Comparison of ENCODE assay signal across 18 mouse cellular contexts in genomic region chr2:157342328-157342926, GRCm38 (mm10). TPM values are rescaled to one million over a fixed set of nuclear protein-coding genes. Genes with fewer than 3 reads are reported as not detected.
DNase-seq lines count a peak whose midpoint lies in the region; ATAC-seq and TF ChIP-seq lines count a peak whose summit lies in the region.
"Had no signal": no experiment of that assay in that cellular context is flagged by ENCODE, and none has a peak within 500 bp of the region (broad histone marks: within the 10 kb centered on the region; RNA-seq: fewer than 3 reads in every experiment).

No protein-coding gene starts in this region.

- no peaks in the 10 kb centered on the region for H3K36me3 ChIP-seq in stomach, embryonic 16.5 days (ENCODE audit: control insufficient read depth, insufficient read depth, low read length)
- H3K36me3 ChIP-seq in stomach, postnatal 0 days (ENCODE audit: control insufficient read depth, insufficient read depth, low read length), result no peaks in the 10 kb centered on the region
- H3K36me3 ChIP-seq in hindbrain, embryonic 12.5 days, result no peaks in the 10 kb centered on the region
- H3K36me3 ChIP-seq in midbrain, embryonic 12.5 days, result no peaks in the 10 kb centered on the region
- H3K36me3 ChIP-seq in intestine, embryonic 16.5 days (ENCODE audit: control insufficient read depth, insufficient read depth, low read length), result no peaks in the 10 kb centered on the region

- TF ChIP-seq CTCF in stomach, postnatal 0 days (IDR thresholded peaks at IDR 0.05; ENCODE audit: low read depth), result no peak

- H3K4me3 ChIP-seq in stomach, embryonic 16.5 days (replicated peaks; ENCODE audit: low read length), result no peak overlapping the region
- H3K4me3 ChIP-seq in stomach, postnatal 0 days (ENCODE audit: low read depth, low read length), result no peak overlapping the region
- H3K4me3 ChIP-seq in hindbrain, embryonic 12.5 days, result no peak overlapping the region
- no peak overlapping the region for H3K4me3 ChIP-seq in midbrain, embryonic 12.5 days
- no peak overlapping the region for H3K4me3 ChIP-seq in intestine, embryonic 16.5 days (ENCODE audit: low read length)

- 0 out of 2 replicates have a peak, but pooled peaks cover 14% of the 10 kb centered on the region for H3K4me1 ChIP-seq in stomach, embryonic 16.5 days (ENCODE audit: control insufficient read depth, insufficient read depth, low read length)
- no peaks in the 10 kb centered on the region for H3K4me1 ChIP-seq in stomach, postnatal 0 days (replicated peaks; ENCODE audit: control insufficient read depth, insufficient read depth)
- peaks cover 43% of the 10 kb centered on the region for H3K4me1 ChIP-seq in hindbrain, embryonic 12.5 days
- peaks cover 56% of the 10 kb centered on the region for H3K4me1 ChIP-seq in midbrain, embryonic 12.5 days
- H3K4me1 ChIP-seq in intestine, embryonic 16.5 days (ENCODE audit: control insufficient read depth, insufficient read depth, low read length), result peaks cover 10% of the 10 kb centered on the region

- WGBS in stomach, embryonic 16.5 days, result 58% methylated on average over 5 of the region's 5 CpGs
- WGBS in stomach, postnatal 0 days, result 58% methylated on average over 5 of the region's 5 CpGs
- 38% methylated on average over 5 of the region's 5 CpGs for WGBS in hindbrain, embryonic 12.5 days
- 30% methylated on average over 5 of the region's 5 CpGs for WGBS in midbrain, embryonic 12.5 days
- WGBS in intestine, embryonic 16.5 days, result 57% methylated on average over 5 of the region's 5 CpGs

- H3K27ac ChIP-seq in stomach, embryonic 16.5 days (ENCODE audit: low read length), result no peak overlapping the region
- H3K27ac ChIP-seq in stomach, postnatal 0 days (replicated peaks), result no peak overlapping the region
- H3K27ac ChIP-seq in hindbrain, embryonic 12.5 days, result peak overlapping the region; percentile 91
- H3K27ac ChIP-seq in midbrain, embryonic 12.5 days (replicated peaks), result peak overlapping the region; percentile 93
- H3K27ac ChIP-seq in intestine, embryonic 16.5 days (ENCODE audit: low read length), result no peak overlapping the region

- H3K27me3 ChIP-seq in stomach, embryonic 16.5 days (ENCODE audit: control insufficient read depth, insufficient read depth, low read length), result no peaks in the 10 kb centered on the region
- no peaks in the 10 kb centered on the region for H3K27me3 ChIP-seq in stomach, postnatal 0 days (ENCODE audit: control insufficient read depth, insufficient read depth, low read length)
- H3K27me3 ChIP-seq in hindbrain, embryonic 12.5 days, result no peaks in the 10 kb centered on the region
- no peaks in the 10 kb centered on the region for H3K27me3 ChIP-seq in midbrain, embryonic 12.5 days
- no peaks in the 10 kb centered on the region for H3K27me3 ChIP-seq in intestine, embryonic 16.5 days (replicated peaks; ENCODE audit: control insufficient read depth, insufficient read depth, low read length)

- no peaks in the 10 kb centered on the region for H3K9me3 ChIP-seq in stomach, embryonic 16.5 days (replicated peaks; ENCODE audit: control insufficient read depth, low read length)
- no peaks in the 10 kb centered on the region for H3K9me3 ChIP-seq in stomach, postnatal 0 days (ENCODE audit: control insufficient read depth, low read length)
- no peaks in the 10 kb centered on the region for H3K9me3 ChIP-seq in hindbrain, embryonic 12.5 days (replicated peaks)
- H3K9me3 ChIP-seq in midbrain, embryonic 12.5 days, result no peaks in the 10 kb centered on the region
- H3K9me3 ChIP-seq in intestine, embryonic 16.5 days (ENCODE audit: control insufficient read depth, low read length), result no peaks in the 10 kb centered on the region

- H3K4me2 ChIP-seq in stomach, embryonic 16.5 days (ENCODE audit: low read depth, low read length), result no peak overlapping the region
- no peak overlapping the region for H3K4me2 ChIP-seq in stomach, postnatal 0 days (replicated peaks; ENCODE audit: low read depth)
- no peak overlapping the region for H3K4me2 ChIP-seq in hindbrain, embryonic 12.5 days (replicated peaks)
- H3K4me2 ChIP-seq in midbrain, embryonic 12.5 days (replicated peaks), result no peak overlapping the region
- no peak overlapping the region for H3K4me2 ChIP-seq in intestine, embryonic 16.5 days (ENCODE audit: low read depth, low read length)

- no peak for TF ChIP-seq EP300 in stomach, postnatal 0 days (optimal IDR thresholded peaks at IDR 0.05)

- no peak for DNase-seq in stomach, postnatal 0 days (ENCODE audit: low spot score)
- DNase-seq in gastrocnemius, postnatal 4 days (ENCODE audit: low spot score in 2 of 2), result no peak
- DNase-seq in kidney, postnatal 14 days, result no peak
- DNase-seq in embryo, embryonic 11 days, result no peak
- DNase-seq: cerebellum, postnatal 36 days; gastrocnemius, postnatal 14 days; kidney, adult 18-20 months; lung, adult 2 months had no signal

- peak overlapping the region; percentile 25; the same call in 1 of the 2 replicates for H3K9ac ChIP-seq in stomach, embryonic 16.5 days (ENCODE audit: low read length)
- H3K9ac ChIP-seq in stomach, postnatal 0 days (ENCODE audit: low read length), result no peak overlapping the region
- peak overlapping the region; percentile 50; the same call in 1 of the 2 replicates for H3K9ac ChIP-seq in hindbrain, embryonic 12.5 days
- peak overlapping the region; percentile 49 for H3K9ac ChIP-seq in midbrain, embryonic 12.5 days (replicated peaks)
- H3K9ac ChIP-seq in intestine, embryonic 16.5 days (ENCODE audit: low read depth, low read length), result no peak overlapping the region

- ATAC-seq in stomach, embryonic 16.5 days (ENCODE audit: insufficient read depth, low FRiP score), result no peak
- no peak for ATAC-seq in stomach, postnatal 0 days (ENCODE audit: low FRiP score, low TSS enrichment)
- ATAC-seq in hindbrain, embryonic 12.5 days (ENCODE audit: low FRiP score), result no peak
- ATAC-seq in midbrain, embryonic 12.5 days (ENCODE audit: low FRiP score, low read depth), result no peak
- ATAC-seq in intestine, embryonic 16.5 days, result no peak

RNA-seq across cellular contexts. Expression of gene Ghrh, which starts 4.9 kb away (rescaled TPM):
- 0.30 and 0.51 TPM in 2 replicates for polyA plus RNA-seq in stomach, embryonic 16.5 days (2015; fragmentation: Nextera tagmentation; extraction: Ambion mirVana)
- polyA plus RNA-seq in stomach, postnatal 0 days (2015; fragmentation: Nextera tagmentation; extraction: Ambion mirVana), result 0.49 and 0.51 TPM in 2 replicates
- 0.46 and 2.8 TPM in 2 replicates for polyA plus RNA-seq in hindbrain, embryonic 12.5 days (2016; fragmentation: Nextera tagmentation; extraction: Ambion mirVana)
- polyA plus RNA-seq in midbrain, embryonic 12.5 days (2016; fragmentation: Nextera tagmentation; extraction: Ambion mirVana), result 1.0 and 1.1 TPM in 2 replicates
- 0.76 and 0.81 TPM in 2 replicates for polyA plus RNA-seq in intestine, embryonic 16.5 days (2015; fragmentation: Nextera tagmentation; extraction: Ambion mirVana)
- not detected for total RNA-seq in gastrocnemius, postnatal 4 days (2021)
- total RNA-seq: gastrocnemius, postnatal 14 days; layer of hippocampus, adult 8-10 months; megakaryocyte-erythroid progenitor cell, adult 5-6 weeks; MEL had no signal
- polyA plus RNA-seq: C2C12; heart, postnatal 0 days; limb, embryonic 11.5 days; lung, adult 2 months had no signal

RNA-seq across cellular contexts. Expression of gene Manbal, which starts 25.0 kb away (rescaled TPM):
- 76.3 and 78.0 TPM in 2 replicates for polyA plus RNA-seq in stomach, embryonic 16.5 days (2015; fragmentation: Nextera tagmentation; extraction: Ambion mirVana)
- polyA plus RNA-seq in stomach, postnatal 0 days (2015; fragmentation: Nextera tagmentation; extraction: Ambion mirVana), result 68.8 and 68.9 TPM in 2 replicates
- 72.4 and 73.9 TPM in 2 replicates for polyA plus RNA-seq in hindbrain, embryonic 12.5 days (2016; fragmentation: Nextera tagmentation; extraction: Ambion mirVana)
- polyA plus RNA-seq in midbrain, embryonic 12.5 days (2016; fragmentation: Nextera tagmentation; extraction: Ambion mirVana), result 66.5 and 75.6 TPM in 2 replicates
- 66.8 and 71.3 TPM in 2 replicates for polyA plus RNA-seq in intestine, embryonic 16.5 days (2015; fragmentation: Nextera tagmentation; extraction: Ambion mirVana)
- 10 to 100 TPM; 32.4 to 32.9 TPM for total RNA-seq in gastrocnemius, postnatal 4 days (2021)

Comparison
In these comparisons a context has a peak if more than half of its experiments do, and no peak if none do; other contexts are left out.
1. H3K9ac ChIP-seq: peak in stomach, embryonic 16.5 days (single experiment), hindbrain, embryonic 12.5 days (single experiment) and midbrain, embryonic 12.5 days (single experiment); none in stomach, postnatal 0 days (single experiment) and intestine, embryonic 16.5 days (single experiment).
2. H3K27ac ChIP-seq: peak in hindbrain, embryonic 12.5 days (single experiment) and midbrain, embryonic 12.5 days (single experiment); none in stomach, embryonic 16.5 days (single experiment), stomach, postnatal 0 days (single experiment) and intestine, embryonic 16.5 days (single experiment).